Mouse (Mus musculus) spleen, adult 18-20 months (tissue): ENCODE data around the gene D430041D05Rik.
"Not testable (repeated sequence)": the region's sequence is repeated elsewhere in the genome, so short reads cannot be mapped to it uniquely, and the experiment has no call there.

Experiments
- DNase-seq, 2 experiments: peaks; one replicate each; pipeline ENCODE4 v3.0.0; 2022; ENCODE audit warnings: mixed read lengths in 2 of 2

Gene D430041D05Rik

DNA sequence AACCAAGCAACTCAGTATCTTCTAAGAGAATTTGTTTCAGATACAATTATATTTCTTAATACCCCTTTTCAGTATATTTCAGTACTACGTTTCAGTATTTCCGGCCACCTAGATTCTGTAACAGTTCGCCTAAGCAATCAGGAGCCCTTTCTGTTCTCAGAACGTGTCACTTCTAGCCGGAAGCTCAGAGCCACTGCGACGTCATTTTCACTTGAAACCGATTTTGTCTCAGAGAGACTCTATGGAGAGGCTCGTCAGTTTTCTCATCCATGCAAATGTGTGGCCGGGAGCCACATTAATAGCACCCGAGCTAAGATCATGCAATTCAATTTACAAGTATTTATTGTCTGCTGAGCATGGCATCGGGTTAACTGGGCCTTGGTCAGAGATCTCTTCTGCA, 266.8 kb downstream of the D430041D05Rik start:
- no peak for DNase-seq

GRCm38 (mm10) chr2:104142140-104142539, 268.7 kb downstream of the D430041D05Rik start:
- no peak for DNase-seq

DNA sequence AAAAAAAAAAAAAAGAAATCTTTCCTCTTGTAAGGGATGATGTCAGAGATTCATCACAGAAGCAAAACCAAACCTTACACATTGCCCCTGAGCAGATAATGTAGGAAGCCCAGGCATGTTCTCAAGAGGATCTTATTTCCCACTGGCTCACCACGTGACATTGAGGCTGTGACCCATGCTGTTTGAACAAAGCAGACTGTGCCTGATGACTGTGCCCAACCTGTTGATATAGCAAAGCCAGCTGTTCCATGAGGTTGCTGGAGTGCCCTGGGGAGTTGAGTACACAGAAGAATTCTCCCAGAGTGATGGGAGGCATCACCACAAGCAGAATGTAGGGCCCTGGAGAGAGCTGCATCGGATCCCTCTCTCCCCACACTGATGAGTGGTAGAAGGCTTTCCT, 274.9 kb downstream of the D430041D05Rik start:
- DNase-seq = no peak

DNA sequence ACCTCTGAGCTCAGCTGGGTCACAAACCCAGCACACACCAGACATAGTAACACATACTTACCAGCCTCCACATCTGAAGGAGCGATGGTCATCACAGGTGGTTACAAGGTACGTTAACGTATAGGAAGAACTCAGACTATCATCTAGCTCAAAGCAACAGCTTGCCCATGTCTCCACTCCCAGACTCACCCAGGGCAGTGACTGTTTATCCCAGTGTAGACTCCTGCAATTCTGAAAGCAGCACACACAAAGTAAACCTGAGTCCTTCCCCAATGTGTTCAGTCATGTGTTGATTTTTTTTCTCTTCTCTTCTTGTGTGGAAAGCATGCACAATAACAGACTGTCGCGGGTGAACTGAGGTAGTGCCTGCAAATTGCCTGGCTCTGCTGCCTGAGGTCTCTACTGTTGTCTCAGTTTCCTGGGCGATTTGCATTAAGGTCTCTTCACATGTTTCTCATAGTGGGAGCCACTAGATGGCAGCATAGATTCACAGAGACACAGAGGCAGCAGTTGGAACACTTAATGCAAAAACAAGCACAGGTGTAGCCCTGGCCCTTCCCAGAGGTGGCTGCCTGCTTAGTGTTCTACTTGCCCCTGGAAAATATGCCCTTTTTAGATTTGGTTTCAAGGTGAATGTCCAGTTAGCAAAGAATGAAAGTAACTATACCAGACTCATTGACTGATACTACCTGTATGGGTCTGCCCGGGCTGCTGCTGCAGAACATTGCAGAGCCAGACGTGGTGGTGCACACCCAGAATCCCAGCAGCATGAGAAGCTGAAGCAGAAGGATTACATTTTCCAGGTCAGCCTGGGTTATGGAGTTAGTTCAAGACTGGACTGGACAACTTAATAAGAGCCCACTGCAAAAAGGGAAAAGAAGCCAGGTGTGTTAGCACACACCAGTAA, 276.4 kb downstream of the D430041D05Rik start:
- DNase-seq = peak in 1 of 2 experiments; percentile 34

- no peak for DNase-seq
These were observed 277.6 kb downstream of the D430041D05Rik start for GRCm38 (mm10) chr2:104133042-104133810.

- DNase-seq = no peak
These were observed 278.4 kb downstream of the D430041D05Rik start for GRCm38 (mm10) chr2:104132266-104132859.

DNA sequence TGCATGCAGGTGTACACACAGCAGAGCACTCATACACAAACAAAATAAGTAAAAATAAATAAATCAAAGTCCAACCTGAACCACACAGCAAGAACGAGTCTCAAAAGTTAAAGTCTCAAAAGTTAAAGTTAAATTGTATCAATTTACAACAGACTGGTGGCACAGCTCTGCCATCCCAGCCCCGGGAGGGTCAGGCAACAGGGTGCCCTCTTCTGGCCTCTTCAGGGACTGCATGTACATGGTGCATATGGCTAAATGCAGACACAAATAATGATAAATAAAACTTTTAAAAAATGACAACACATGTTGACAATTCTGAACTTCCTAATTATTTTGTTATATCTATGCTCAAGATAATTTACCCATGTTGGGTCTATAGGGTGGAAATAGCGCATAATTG, 279.8 kb downstream of the D430041D05Rik start:
- peak in 1 of 2 experiments; percentile 26 for DNase-seq

GRCm38 (mm10) chr2:104130165-104130564, 280.6 kb downstream of the D430041D05Rik start:
- no peak for DNase-seq

DNA sequence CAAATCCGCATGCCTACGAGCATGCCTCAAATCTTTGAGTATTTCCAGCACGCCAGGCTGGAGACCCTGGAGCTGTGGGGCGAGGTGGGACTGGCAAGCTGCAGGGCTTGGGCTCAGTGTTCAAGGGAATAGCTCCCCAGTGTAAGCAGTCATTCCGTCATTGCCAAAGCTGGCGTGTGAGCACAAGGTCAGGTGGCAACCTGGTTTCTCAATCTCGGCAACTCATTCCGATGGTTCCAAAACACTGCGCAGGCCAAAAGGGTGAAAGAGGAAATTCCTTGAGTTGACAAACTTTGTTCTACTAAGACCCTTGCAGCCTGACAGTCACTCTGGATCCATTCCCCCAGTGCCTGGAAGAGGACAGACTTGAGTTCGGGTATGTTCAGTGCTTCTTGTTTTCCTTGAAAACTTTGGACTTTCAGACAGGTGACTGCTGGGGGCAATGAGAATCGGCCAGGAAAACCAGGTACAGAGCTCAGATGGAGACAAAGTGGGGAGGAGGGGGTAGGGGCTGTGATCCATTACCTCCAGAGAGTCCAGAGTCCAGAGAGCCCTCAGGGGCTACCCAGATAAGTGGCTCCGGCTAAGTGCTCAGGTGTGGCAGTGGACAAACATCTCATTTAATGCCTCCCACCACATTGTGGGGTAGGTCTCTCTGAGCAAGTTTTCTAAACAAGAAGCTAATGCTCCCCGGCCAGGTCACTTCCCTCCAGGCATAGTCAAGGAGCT, 281.8 kb downstream of the D430041D05Rik start:
- no peak for DNase-seq

DNA sequence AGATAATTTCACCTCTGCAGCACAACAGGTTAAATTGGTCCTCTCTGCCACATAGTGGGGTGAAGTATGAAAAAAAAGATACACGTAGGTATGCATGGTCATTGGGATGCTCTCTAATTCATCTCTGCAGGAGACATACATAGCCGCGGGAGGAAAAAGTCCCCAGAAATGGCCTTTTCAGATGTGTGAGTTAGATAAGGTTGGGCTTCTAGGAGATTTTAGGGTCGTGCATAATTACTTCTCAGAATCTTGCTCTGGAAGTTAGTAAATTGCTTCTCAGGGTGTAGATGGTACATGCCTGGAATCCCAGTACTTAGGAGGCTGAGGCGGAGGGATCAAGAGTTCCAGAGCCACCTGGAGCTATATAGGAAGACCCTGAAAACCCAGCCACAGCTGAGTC, 286.7 kb downstream of the D430041D05Rik start:
- DNase-seq = no peak

- DNase-seq = no peak
These were observed 287.3 kb downstream of the D430041D05Rik start for GRCm38 (mm10) chr2:104123540-104123939.

DNA sequence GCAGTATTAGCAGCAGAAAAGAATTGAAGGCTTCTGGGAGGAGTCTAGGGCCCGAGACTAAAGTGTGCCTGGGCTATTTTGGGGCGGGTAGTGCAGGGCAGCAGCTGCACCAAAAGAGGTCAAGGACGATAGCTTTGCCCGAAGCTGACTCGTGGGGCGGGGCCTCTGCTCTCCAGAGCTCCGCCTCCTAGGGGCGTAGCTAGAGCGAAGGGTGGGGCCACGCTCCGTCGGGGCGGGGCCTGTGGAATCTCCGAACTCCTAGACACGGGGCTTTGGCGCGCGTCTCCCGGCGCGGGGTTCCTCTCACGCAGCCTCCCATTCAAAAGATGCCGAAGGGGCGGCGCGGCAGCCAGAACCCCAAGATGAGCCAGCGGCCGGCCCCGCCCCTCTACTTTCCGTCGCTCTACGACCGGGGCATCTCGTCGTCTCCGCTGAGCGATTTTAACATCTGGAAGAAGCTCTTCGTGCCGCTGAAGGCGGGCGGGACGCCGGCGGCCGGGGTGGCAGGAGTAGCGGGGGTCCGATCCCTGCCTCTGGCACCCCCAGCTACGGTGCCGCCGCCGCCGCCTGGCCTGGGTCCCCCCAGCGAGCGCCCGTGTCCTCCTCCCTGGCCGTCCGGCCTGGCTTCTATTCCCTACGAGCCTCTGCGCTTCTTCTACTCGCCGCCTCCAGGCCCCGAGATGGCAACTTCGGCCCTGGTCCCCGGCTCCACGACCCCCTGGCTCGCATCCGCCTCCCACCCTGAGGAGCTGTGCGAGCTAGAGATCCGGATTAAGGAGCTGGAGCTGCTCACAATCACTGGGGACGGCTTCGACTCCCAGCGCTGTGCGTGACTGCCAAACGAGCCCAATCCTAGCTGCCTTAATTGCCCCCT, 288.1 kb downstream of the D430041D05Rik start, which contains the start of gene A930018P22Rik:
Gene A930018P22Rik (plus strand): TSS at position 265 of the 874 bp plus-strand sequence.
- peak; percentile 74 to 87 for DNase-seq

DNA sequence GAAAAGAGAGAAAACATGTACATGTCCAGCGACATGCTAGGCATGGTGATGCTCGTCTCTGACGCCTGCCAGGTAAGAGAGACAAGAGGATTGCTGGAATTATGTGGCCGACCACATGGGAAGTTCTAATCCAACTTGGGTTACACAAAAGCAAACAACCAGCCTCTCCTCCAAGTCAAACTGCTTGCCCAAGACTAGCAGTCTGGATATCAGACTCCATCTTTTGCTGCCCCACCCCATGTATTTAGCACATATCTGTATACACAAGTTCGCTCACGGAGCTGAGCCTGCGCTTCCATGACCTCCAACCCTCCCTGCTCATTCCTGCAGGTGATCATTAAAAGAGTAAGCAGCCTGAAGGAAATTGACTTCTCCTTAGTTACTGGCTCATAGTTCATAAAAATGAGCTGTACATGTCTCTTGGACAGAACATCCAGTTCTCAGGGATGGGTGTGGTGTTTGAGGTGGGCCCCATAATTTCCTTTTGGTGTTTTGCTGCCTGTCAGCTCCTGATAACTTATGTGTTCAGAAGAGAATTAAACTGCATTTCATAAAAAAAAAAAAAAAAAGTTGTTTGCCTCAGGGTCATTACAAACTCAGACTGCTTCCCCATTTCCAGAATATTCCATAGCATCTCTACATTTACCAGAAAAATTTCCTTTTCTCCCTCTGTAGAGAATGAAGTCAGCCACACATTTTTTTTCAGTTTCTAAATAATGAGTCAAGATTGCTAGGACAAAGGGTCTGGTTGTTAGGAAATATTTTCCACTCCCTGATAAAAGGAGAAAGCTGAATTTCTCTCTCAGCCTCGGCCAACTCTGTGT, 288.9 kb downstream of the D430041D05Rik start:
- DNase-seq = no peak

DNA sequence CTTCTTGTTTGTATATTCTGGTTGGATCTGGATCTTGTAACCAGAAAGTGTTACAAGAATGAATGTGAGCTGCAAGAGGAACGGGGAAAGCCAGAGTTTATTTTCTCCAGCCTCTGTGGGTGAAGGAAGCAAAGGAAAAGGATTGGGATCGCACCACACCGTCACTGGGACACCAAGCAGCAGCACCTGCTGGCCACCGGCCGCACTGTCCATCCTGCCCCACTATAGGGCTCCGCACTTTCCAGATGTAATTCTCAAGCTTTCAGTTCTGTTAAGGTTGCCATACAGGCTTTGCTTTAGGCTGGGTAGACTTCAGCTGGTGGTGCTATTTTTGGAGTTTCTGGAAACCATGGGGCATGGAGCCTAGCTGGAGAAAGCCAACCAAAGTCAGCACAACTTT, 290.5 kb downstream of the D430041D05Rik start:
- DNase-seq = no peak

GRCm38 (mm10) chr2:104119097-104119496, 291.7 kb downstream of the D430041D05Rik start:
- DNase-seq = no peak

DNA sequence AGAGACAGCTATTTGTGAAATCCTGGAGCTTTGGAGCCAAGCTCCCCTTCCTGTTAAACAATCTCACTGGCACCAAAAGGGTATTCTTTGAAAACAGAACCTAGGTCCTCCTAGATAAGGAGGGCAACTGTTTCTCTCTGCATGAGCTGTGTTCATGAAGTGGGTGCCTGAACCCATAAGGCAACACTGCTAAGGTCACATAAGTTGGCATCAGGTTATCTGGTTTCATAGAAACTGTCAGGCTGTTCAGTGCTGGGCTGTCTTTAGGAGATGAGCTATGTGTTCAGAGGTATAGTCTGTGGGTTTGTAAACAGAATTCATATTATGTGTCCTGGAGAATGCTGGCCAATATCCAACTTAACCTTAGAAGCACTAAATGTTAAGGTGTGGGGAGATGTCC, 293.6 kb downstream of the D430041D05Rik start:
- DNase-seq = not testable (repeated sequence)

DNA sequence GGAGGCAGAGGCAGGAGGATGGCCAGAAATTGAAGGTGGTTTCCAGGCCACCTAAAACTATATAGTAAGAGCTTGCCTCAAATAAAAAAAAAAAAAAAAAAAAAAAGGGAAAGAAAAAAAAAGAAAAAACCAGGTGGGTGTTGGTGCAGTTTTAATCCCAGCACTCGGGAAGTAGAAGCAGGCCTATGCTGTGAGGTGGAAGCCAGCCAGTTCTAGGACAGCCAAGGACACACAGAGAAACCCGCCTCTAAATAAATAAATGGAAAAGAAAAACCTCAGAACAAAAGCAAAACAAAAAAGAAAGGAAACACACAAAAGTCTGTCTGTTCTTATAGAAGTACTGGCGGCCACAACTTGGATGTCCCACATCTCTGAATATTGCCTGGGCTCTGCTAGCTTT, 295.9 kb downstream of the D430041D05Rik start:
- no peak for DNase-seq

- not testable (repeated sequence) for DNase-seq
These were observed 297.2 kb downstream of the D430041D05Rik start for GRCm38 (mm10) chr2:104113563-104113962.

GRCm38 (mm10) chr2:104111170-104111797, 299.5 kb downstream of the D430041D05Rik start:
- DNase-seq = not testable (repeated sequence)

GRCm38 (mm10) chr2:104110031-104110430, 300.8 kb downstream of the D430041D05Rik start:
- no peak for DNase-seq
